Mouse (Mus musculus) hindbrain, embryonic 10.5 days (tissue): ENCODE data around the gene Hacl1. TPM values are rescaled to one million over a fixed set of nuclear protein-coding genes. Genes with fewer than 3 reads are reported as not detected.

Experiments used
- DNase-seq: peaks from one replicate; pipeline ENCODE4 v3.0.0-alpha.2; 2017; ENCODE audit warnings: low spot score
- H3K27ac ChIP-seq: fragments of 300-500 bp; sonication (generic); 2 replicates; pipeline ENCODE4 v1.5.1; 2016; ENCODE audit warnings: mild to moderate bottlenecking, moderate library complexity
- H3K27me3 ChIP-seq: fragments of 300-500 bp; sonication (generic); 2 replicates; pipeline ENCODE4 v1.6.1; 2016; ENCODE audit warnings: mild to moderate bottlenecking; ENCODE audit not compliant: poor library complexity, insufficient read depth, severe bottlenecking
- H3K36me3 ChIP-seq: fragments of 300-500 bp; sonication (generic); 2 replicates; pipeline ENCODE4 v1.6.1; 2016; ENCODE audit warnings: mild to moderate bottlenecking, moderate library complexity
- H3K4me1 ChIP-seq: fragments of 300-500 bp; sonication (generic); replicated peaks from 2 replicates; pipeline ENCODE4 v1.6.1; 2016; ENCODE audit warnings: mild to moderate bottlenecking
- H3K4me3 ChIP-seq: fragments of 300-500 bp; sonication (generic); 2 replicates; pipeline ENCODE4 v1.5.1; 2016; ENCODE audit warnings: mild to moderate bottlenecking, moderate library complexity
- H3K9me3 ChIP-seq: fragments of 300-500 bp; sonication (generic); 2 replicates; pipeline ENCODE4 v1.6.1; 2016; ENCODE audit warnings: mild to moderate bottlenecking, moderate library complexity
- WGBS: fragments of 180-500 bp; shearing (Covaris S2); methylation state at CpG from one replicate; pipeline ENCODE4 v1.1.7; 2016; 5-methylcytosine and 5-hydroxymethylcytosine counted together
- polyA plus RNA-seq: library from polyadenylated mRNA; unstranded; fragments of >200 nt; fragmentation: Nextera tagmentation; extraction: Ambion mirVana; gene quantifications from 2 replicates; pipeline ENCODE4 v1.2.1, GENCODE M21; 2016

Hacl1 gene
- polyA plus RNA-seq, 1 experiment from 2014 or later, result 8.2 TPM

DNA sequence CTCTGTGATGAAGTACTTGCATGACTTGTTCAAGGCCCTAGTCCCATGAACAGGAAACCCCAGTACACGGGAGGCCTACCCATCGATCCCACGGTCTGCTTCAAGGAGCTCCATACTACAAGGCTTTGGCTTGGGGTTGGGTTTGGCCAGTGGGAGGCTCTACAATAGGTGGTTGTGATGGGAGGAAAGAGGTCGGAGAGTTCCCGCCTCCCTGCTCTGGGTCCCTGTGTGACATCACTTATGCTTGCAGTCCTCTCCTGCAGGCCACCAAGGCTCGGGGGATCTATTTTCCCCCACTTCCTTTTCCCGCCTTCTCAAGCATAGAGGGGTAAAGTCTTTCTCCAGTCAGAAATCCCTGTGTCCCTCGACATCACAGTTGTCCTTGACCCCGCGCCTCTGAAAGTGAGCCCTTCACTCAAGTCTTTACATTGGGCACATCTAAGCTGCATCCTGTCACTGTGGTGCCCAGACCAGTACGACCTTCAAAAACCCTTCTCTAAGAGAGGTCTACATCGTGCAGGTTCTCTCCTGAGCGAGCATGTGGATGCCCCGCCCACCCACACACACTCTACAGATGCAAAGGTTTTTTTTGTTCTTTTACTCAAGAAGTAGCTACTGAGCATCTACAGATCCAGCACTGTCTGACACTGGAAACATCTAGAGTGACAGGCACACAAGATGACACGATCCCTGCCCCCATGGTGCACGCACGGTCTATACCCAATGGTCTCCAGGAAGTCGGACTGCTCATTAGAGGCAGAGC lies 66.0 kb downstream of the Hacl1 start:
- WGBS, result 92% methylated on average over 18 of the region's 18 CpGs
- no peak for DNase-seq

DNA sequence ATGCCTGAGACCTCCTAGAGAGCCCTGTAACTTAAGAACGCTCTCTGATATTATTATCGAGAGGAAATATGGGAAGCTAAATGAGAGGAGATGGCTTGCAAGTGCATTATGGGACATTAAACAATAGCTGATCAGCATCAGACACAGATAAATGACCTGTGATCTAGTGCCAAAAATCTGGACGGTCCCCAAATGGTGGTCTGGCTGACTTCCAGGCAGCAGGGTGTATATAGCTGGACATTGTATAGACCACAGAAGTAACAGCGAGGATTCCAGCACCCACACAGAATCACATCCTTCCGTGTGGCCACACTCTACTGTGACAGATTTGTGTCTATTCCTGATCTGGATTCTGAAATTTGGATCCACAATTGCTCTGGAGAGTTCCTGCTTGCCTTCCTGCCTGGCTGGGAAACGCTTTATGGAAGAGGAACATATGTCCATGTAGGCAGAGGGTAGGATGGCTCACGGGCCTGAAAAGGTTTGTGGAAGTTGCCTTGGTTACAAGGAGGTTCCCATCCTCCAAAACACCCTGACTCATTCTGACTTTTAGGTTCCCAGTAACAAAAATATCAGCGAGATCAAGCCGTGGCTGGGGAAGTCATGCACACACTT lies 68.4 kb downstream of the Hacl1 start:
- no peaks in the 10 kb centered on the region for H3K9me3 ChIP-seq
- no peak overlapping the region for H3K27ac ChIP-seq
- no peak overlapping the region for H3K4me3 ChIP-seq
- peaks cover 24% of the 10 kb centered on the region for H3K4me1 ChIP-seq
- WGBS, result 90% methylated on average over 9 of the region's 9 CpGs
- DNase-seq, result no peak
- H3K27me3 ChIP-seq, result no peaks in the 10 kb centered on the region
- no peaks in the 10 kb centered on the region for H3K36me3 ChIP-seq

More for the DNA sequence above, 66.0 kb downstream of the Hacl1 start:
- no peak overlapping the region for H3K4me3 ChIP-seq
- H3K9me3 ChIP-seq, result no peaks in the 10 kb centered on the region
- no peaks in the 10 kb centered on the region for H3K27me3 ChIP-seq
- peaks cover 21% of the 10 kb centered on the region for H3K4me1 ChIP-seq
- H3K27ac ChIP-seq, result no peak overlapping the region
- H3K36me3 ChIP-seq, result no peaks in the 10 kb centered on the region

DNA sequence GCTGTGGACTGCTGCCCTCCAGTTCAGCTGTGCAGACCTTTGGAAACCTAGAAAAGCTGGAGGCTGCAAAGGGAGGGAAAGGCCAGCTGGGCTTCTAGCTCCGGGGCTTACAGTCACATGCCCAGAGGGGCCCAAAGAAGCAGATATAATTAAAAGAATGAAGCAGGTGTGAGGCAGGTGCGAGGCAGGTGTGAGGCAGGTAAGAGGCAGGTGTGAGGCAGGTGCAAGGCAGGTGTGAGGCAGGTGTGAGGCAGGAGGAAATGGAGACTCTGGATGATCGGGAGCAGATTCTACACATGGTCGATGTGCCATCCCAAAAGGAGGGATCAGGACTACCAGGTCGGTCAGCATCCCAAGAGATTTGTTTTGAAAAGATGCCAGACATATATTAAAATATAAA lies 69.7 kb downstream of the Hacl1 start:
- WGBS, result 85% methylated on average over 5 of the region's 5 CpGs
- H3K4me3 ChIP-seq, result no peak overlapping the region
- no peaks in the 10 kb centered on the region for H3K36me3 ChIP-seq
- H3K9me3 ChIP-seq, result no peaks in the 10 kb centered on the region
- no peak overlapping the region for H3K27ac ChIP-seq
- peaks cover 15% of the 10 kb centered on the region for H3K4me1 ChIP-seq
- DNase-seq, result no peak
- H3K27me3 ChIP-seq, result no peaks in the 10 kb centered on the region

DNA sequence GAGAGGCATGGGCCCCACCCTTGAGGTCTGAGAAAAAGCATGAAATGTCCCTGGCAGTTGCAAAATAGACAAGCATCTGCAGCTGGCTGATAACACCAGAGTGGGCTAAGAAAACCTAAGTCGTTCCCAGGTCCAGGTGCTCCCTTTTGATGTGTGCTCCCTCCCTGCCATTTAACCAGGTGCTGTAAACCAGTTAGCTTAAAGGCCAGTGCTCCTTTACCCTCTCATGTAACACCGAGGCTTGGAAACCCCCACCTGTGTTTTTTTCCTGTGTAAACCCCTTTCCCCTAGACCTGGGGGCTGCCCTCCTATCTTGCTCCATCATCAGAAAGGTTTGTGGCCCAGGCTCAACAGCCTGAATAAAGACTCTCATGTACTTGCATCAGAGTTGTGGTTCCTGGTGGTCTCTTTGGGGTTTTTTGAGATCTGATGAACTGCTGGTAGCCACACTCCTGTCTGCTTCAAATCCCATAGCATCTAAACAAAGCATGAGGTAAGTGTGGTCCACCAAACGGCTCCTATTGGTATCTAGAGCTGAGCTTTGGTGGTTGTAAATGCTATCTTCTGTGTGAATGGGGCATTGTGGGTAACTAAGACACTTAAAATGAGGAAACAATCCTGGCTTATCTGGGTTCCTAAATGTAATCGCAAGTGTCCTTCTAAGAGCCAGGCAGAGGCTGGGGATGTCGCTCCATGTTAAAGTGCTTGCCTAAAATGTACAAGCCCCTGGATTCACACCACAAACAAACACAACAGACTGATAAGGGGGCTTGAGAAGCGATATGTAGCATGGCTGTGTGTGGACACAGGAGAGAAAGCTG lies 70.7 kb downstream of the Hacl1 start:
- 84% methylated on average over 6 of the region's 6 CpGs for WGBS
- Histone ChIP-seq H3K27me3 (no peaks in the 10 kb centered on the region), H3K9me3 (no peaks in the 10 kb centered on the region), H3K36me3 (no peaks in the 10 kb centered on the region), H3K4me1 (peaks cover 12% of the 10 kb centered on the region), H3K27ac (no peak overlapping the region), H3K4me3 (no peak overlapping the region)
- no peak for DNase-seq

DNA sequence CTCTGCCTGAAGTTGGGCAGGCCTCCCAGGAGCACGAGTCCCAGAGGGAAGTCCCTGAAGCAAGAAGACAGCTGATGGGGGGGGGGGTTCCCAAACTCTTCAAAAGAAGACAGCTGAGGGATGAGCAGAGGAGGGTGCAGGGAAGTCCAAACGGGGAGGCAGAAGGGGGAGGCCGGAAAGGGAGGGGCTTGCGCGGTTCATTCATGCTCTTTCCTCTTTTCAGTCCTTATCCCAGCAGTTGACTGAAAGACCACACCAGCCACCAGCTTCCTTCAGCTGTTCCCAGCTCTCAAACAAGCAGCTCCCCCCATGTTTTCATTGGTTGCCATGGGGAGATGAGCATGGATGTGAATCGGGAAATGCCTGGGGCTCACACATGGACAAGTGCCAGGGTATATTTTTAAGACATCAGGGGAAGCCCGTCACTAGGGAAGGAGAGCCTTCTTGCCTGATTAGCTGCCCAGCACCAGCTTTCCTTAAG lies 71.9 kb downstream of the Hacl1 start:
- WGBS, result 73% methylated on average over 7 of the region's 7 CpGs
- Histone ChIP-seq H3K27ac (peak overlapping the region; percentile 18; the same call in 1 of the 2 replicates), H3K27me3 (no peaks in the 10 kb centered on the region), H3K36me3 (no peaks in the 10 kb centered on the region), H3K4me1 (peaks cover 24% of the 10 kb centered on the region), H3K4me3 (no peak overlapping the region), H3K9me3 (no peaks in the 10 kb centered on the region)
- DNase-seq, result no peak

DNA sequence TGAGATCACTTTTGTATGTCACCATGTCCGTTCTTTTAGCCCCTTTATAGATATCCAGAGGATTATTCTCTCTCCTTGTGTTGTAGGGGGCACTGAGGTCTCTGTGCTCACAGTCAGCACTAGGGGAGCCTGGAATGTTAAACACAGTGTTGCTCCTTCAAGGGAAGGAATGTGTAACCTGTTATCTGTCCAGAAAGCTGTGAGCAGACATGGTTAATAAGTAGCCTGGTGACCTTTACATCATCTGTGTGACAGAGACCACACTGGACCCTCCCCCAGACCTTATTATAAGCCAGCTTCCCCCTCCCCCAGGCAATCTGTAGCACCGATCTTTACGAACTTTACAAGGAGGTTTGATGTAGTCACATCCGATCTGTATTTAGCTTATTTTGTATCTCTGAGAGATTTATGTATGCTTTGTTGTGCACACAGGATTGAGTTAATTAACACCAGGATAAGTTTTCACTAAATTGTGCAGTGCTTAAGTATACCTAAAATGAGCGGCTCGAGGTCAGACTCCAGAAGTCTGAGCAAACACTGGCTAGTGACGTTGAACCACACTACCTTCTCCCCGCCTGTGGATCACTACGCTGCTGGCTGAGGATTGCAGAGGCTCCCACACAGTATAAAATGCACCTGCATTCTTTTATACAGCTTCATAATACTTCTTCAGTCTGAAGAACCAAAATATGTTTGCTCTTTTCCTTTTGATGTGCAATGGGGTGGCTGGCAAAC lies 75.4 kb downstream of the Hacl1 start:
- no peaks in the 10 kb centered on the region for H3K9me3 ChIP-seq
- WGBS, result 76% methylated on average over 9 of the region's 9 CpGs
- no peak for DNase-seq
- no peaks in the 10 kb centered on the region for H3K36me3 ChIP-seq
- peaks cover 29% of the 10 kb centered on the region for H3K4me1 ChIP-seq
- H3K4me3 ChIP-seq, result no peak overlapping the region
- H3K27ac ChIP-seq, result no peak overlapping the region
- no peaks in the 10 kb centered on the region for H3K27me3 ChIP-seq

DNA sequence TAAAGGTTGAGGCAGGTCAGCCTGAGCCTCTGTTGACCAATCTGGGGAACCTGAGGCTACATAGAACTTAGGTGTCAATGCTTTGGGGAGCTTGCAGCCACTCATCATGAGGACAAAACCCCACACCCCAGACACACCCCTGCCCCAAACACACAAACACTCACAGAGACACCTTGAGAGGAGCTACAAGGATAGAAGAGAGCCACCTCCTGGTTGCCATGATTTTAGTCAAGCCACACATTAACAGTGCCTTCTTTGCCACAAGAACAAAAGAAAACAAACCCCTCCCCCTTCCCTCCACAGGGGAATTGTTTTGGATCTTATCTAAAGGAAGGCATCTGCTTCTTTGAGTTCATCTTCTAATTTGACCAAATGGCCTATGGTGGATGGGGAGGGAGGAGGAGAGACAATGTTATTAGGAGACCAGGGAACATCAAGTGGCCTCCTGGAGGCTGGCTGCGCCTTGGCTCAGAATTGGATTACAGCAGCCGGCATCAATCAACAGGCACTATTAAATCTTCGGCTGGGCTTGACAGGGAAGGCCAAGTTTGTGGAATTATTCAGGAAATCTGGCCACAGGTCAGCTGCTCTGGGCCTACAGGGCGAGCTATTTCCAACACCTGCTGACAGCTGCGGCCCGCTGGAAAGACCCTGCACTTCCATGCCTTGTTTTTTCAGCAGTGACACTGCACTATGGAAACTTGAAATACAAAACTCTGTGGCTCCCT lies 76.5 kb downstream of the Hacl1 start:
- Histone ChIP-seq H3K27ac (peak overlapping the region; percentile 31; the same call in 1 of the 2 replicates), H3K36me3 (no peaks in the 10 kb centered on the region), H3K27me3 (no peaks in the 10 kb centered on the region), H3K9me3 (no peaks in the 10 kb centered on the region), H3K4me3 (no peak overlapping the region), H3K4me1 (peaks cover 30% of the 10 kb centered on the region)
- WGBS, result 42% methylated on average over 6 of the region's 6 CpGs
- peak; percentile 67 for DNase-seq

DNA sequence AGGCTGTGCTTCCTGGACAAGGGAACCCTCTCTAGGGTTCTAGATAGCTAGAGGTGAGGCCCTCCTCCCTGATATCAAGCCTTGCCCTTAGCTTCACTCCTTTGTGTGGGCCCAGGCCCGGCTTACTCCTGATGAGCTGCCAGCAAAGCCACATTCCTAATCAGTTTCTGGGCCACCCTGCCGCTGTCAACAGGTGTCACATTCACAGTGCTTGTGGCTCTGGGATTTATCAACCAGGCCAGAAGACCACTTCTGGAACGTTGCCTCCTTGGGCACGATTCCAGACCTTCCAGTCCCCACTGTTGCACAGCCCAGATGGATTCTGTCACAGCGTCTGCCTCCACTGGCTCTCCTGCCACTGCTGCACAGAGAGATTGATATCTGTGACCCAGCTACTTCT lies 80.2 kb downstream of the Hacl1 start:
- WGBS, result 70% methylated on average over 5 of the region's 5 CpGs
- Histone ChIP-seq H3K9me3 (no peaks in the 10 kb centered on the region), H3K4me1 (peaks cover 23% of the 10 kb centered on the region), H3K27me3 (no peaks in the 10 kb centered on the region), H3K4me3 (no peak overlapping the region), H3K27ac (no peak overlapping the region), H3K36me3 (no peaks in the 10 kb centered on the region)
- no peak for DNase-seq

DNA sequence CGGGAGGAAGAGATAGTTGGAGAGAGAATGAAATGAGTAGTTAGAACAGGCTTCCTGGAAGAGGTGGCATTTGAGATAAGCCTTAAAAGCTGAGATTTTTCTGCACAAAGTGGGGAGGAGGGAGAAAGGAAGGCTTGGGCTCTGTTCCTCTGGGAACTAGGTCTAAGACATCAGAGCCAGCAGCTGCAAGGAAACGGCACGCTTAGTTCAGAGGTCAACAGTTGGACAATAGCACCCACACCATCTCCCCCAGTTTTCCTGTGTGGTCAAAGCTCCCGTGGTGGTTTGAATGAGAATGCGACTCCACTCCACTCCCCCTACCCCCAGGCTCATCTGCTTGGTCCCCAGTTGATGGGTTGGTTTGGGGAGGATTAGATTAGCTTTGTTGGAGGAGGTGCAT lies 81.9 kb downstream of the Hacl1 start:
- no peaks in the 10 kb centered on the region for H3K9me3 ChIP-seq
- peaks cover 7% of the 10 kb centered on the region for H3K4me1 ChIP-seq
- DNase-seq, result no peak
- no peaks in the 10 kb centered on the region for H3K27me3 ChIP-seq
- no peak overlapping the region for H3K27ac ChIP-seq
- no peak overlapping the region for H3K4me3 ChIP-seq
- no peaks in the 10 kb centered on the region for H3K36me3 ChIP-seq
- WGBS, result 51% methylated on average over 5 of the region's 5 CpGs

DNA sequence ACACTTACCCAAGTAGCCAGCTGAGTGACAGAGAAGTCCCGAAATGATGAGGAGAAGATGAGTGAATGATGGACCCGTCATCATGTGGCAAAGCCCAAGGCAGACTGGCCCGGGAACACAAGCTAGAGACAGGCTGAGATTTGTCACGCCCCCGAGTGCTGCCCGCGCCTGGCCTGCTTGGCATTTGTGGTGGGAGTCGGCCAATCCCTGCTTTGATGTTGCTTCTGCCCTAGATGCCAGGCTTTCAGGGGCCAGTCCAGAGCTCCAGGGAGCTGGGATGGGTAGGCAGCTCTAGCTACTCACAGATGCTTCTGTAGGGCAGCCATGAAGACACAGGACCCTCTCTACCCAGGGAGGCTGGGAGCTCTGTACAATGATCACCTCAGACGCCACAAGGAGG lies 83.3 kb downstream of the Hacl1 start:
- DNase-seq, result no peak
- H3K4me1 ChIP-seq, result peaks cover 5% of the 10 kb centered on the region; the same call in 1 of the 2 replicates
- no peaks in the 10 kb centered on the region for H3K9me3 ChIP-seq
- H3K4me3 ChIP-seq, result no peak overlapping the region
- H3K36me3 ChIP-seq, result no peaks in the 10 kb centered on the region
- 77% methylated on average over 9 of the region's 9 CpGs for WGBS
- no peak overlapping the region for H3K27ac ChIP-seq
- H3K27me3 ChIP-seq, result no peaks in the 10 kb centered on the region

DNA sequence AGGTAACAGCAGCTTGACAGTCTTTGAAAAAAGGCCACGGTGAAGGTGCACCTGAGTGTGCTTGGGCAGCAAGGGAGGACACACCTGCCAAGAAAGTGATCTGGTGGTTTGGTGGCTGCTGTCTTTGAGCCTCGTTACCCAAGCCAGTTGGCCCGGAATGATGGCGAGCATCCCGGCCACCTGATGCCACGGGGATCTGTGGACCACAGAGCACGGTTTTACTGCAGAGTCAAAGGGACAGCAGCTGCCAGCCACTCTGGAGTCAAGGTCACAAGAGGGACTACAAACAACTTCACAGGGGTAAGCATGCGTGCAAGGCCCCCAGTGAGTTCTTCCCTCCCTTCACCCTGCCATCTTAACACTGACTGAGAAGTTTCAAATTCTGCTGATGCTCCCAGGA lies 83.8 kb downstream of the Hacl1 start:
- Histone ChIP-seq H3K4me3 (no peak overlapping the region), H3K36me3 (no peaks in the 10 kb centered on the region), H3K27me3 (no peaks in the 10 kb centered on the region), H3K27ac (no peak overlapping the region), H3K4me1 (peaks cover 5% of the 10 kb centered on the region; the same call in 1 of the 2 replicates), H3K9me3 (no peaks in the 10 kb centered on the region)
- 88% methylated on average over 8 of the region's 8 CpGs for WGBS
- DNase-seq, result no peak
